Mouse (Mus musculus) lung, embryonic 15.5 days (tissue): ENCODE results near the gene D2hgdh. TPM values are rescaled to one million over a fixed set of nuclear protein-coding genes. Genes with fewer than 3 reads are reported as not detected.
"Not testable (repeated sequence)": the region's sequence is repeated elsewhere in the genome, so short reads cannot be mapped to it uniquely, and the experiment has no call there.

Source experiments
- ATAC-seq: fragments of 200-750 bp; cut with Nextera tagmentation; 2 replicates; pipeline ENCODE4 v1.8.0; 2017; ENCODE audit warnings: moderate number of reproducible peaks, borderline replicate concordance; ENCODE audit not compliant: low FRiP score, low TSS enrichment; ENCODE audit errors: extremely low read depth
- H3K27ac ChIP-seq: fragments of 300-500 bp; sonication (generic); 2 replicates; pipeline ENCODE4 v1.5.1; 2015; ENCODE audit warnings: moderate library complexity, mild to moderate bottlenecking, inconsistent platforms
- H3K27me3 ChIP-seq: fragments of 300-500 bp; sonication (generic); 2 replicates; pipeline ENCODE4 v1.6.1; 2015; ENCODE audit warnings: inconsistent platforms
- H3K36me3 ChIP-seq: fragments of 300-500 bp; sonication (generic); 2 replicates; pipeline ENCODE4 v1.6.1; 2015; ENCODE audit warnings: inconsistent platforms
- H3K4me1 ChIP-seq: fragments of 300-500 bp; sonication (generic); 2 replicates; pipeline ENCODE4 v1.6.1; 2015; ENCODE audit warnings: inconsistent platforms
- H3K4me2 ChIP-seq: fragments of 300-500 bp; sonication (generic); 2 replicates; pipeline ENCODE4 v1.6.1; 2015; ENCODE audit warnings: inconsistent platforms, mild to moderate bottlenecking, moderate library complexity
- H3K4me3 ChIP-seq: fragments of 300-500 bp; sonication (generic); 2 replicates; pipeline ENCODE4 v1.5.1; 2015; ENCODE audit warnings: mild to moderate bottlenecking, inconsistent platforms
- H3K9ac ChIP-seq: fragments of 300-500 bp; sonication (generic); 2 replicates; pipeline ENCODE4 v1.6.1; 2015; ENCODE audit warnings: inconsistent platforms
- H3K9me3 ChIP-seq: fragments of 300-500 bp; sonication (generic); 2 replicates; pipeline ENCODE4 v1.6.1; 2016; ENCODE audit warnings: inconsistent platforms
- WGBS: fragments of 180-500 bp; shearing (Covaris S2); methylation state at CpG from one replicate; pipeline ENCODE4 v1.1.7; 2015; 5-methylcytosine and 5-hydroxymethylcytosine counted together
- polyA plus RNA-seq: library from polyadenylated mRNA; unstranded; fragments of >200 nt; fragmentation: Nextera tagmentation; extraction: Ambion mirVana; gene quantifications from 2 replicates; pipeline ENCODE4 v1.2.1, GENCODE M21; 2015

D2hgdh gene
- polyA plus RNA-seq, 1 experiment from 2014 or later = 14.9 TPM

GRCm38 (mm10) chr1:93835211-93835610 lies 10.5 kb downstream of the D2hgdh start:
- Histone ChIP-seq H3K36me3 (0 out of 2 replicates have a peak, but pooled peaks cover 4% of the 10 kb centered on the region), H3K9me3 (no peaks in the 10 kb centered on the region), H3K4me1 (no peaks in the 10 kb centered on the region), H3K4me2 (no peak overlapping the region), H3K27me3 (no peaks in the 10 kb centered on the region), H3K9ac (no peak overlapping the region), H3K4me3 (no peak overlapping the region), H3K27ac (no peak overlapping the region)
- 90% methylated on average over 4 of the region's 4 CpGs for WGBS
- ATAC-seq = no peak

GRCm38 (mm10) chr1:93835876-93836531 lies 11.3 kb downstream of the D2hgdh start:
- WGBS = 87% methylated on average over 6 of the region's 6 CpGs
- Histone ChIP-seq H3K36me3 (0 out of 2 replicates have a peak, but pooled peaks cover 4% of the 10 kb centered on the region), H3K9me3 (no peaks in the 10 kb centered on the region), H3K27ac (no peak overlapping the region), H3K27me3 (no peaks in the 10 kb centered on the region), H3K4me1 (no peaks in the 10 kb centered on the region), H3K4me2 (no peak overlapping the region), H3K4me3 (no peak overlapping the region), H3K9ac (no peak overlapping the region)
- no peak for ATAC-seq

- Histone ChIP-seq H3K27ac (no peak overlapping the region), H3K27me3 (no peaks in the 10 kb centered on the region), H3K9me3 (no peaks in the 10 kb centered on the region), H3K9ac (no peak overlapping the region), H3K4me1 (no peaks in the 10 kb centered on the region), H3K36me3 (0 out of 2 replicates have a peak, but pooled peaks cover 4% of the 10 kb centered on the region), H3K4me2 (no peak overlapping the region), H3K4me3 (no peak overlapping the region)
- ATAC-seq = no peak
- WGBS = 83% methylated on average over 2 of the region's 2 CpGs
Observed at GRCm38 (mm10) chr1:93836532-93836913, 11.8 kb downstream of the D2hgdh start.

GRCm38 (mm10) chr1:93837335-93837734 lies 12.6 kb downstream of the D2hgdh start:
- H3K36me3 ChIP-seq = 0 out of 2 replicates have a peak, but pooled peaks cover 4% of the 10 kb centered on the region
- H3K9ac ChIP-seq = no peak overlapping the region
- H3K4me1 ChIP-seq = no peaks in the 10 kb centered on the region
- no peaks in the 10 kb centered on the region for H3K9me3 ChIP-seq
- 92% methylated on average over 8 of the region's 8 CpGs for WGBS
- no peak overlapping the region for H3K4me2 ChIP-seq
- no peak overlapping the region for H3K4me3 ChIP-seq
- no peak overlapping the region for H3K27ac ChIP-seq
- H3K27me3 ChIP-seq = no peaks in the 10 kb centered on the region
- no peak for ATAC-seq

GRCm38 (mm10) chr1:93838569-93838968 lies 13.9 kb downstream of the D2hgdh start:
- 80% methylated on average over 8 of the region's 8 CpGs for WGBS
- H3K4me2 ChIP-seq, ATAC-seq: not testable (repeated sequence)

GRCm38 (mm10) chr1:93845766-93846366 lies 21.2 kb downstream of the D2hgdh start:
- WGBS = 64% methylated on average over 3 of the region's 3 CpGs
- not testable (repeated sequence) for H3K27ac ChIP-seq, H3K4me2 ChIP-seq, H3K4me1 ChIP-seq, H3K27me3 ChIP-seq, H3K4me3 ChIP-seq, H3K36me3 ChIP-seq, H3K9me3 ChIP-seq, H3K9ac ChIP-seq
- ATAC-seq = peak; percentile 59; the same call in 1 of the 2 replicates

More at GRCm38 (mm10) chr1:93838569-93838968, 13.9 kb downstream of the D2hgdh start:
- H3K9me3 ChIP-seq, H3K27ac ChIP-seq, H3K4me3 ChIP-seq, H3K9ac ChIP-seq, H3K27me3 ChIP-seq, H3K4me1 ChIP-seq, H3K36me3 ChIP-seq: not testable (repeated sequence)

- H3K27me3 ChIP-seq, ATAC-seq, H3K9ac ChIP-seq, H3K4me1 ChIP-seq, H3K27ac ChIP-seq, H3K4me2 ChIP-seq, H3K4me3 ChIP-seq, H3K9me3 ChIP-seq, H3K36me3 ChIP-seq: not testable (repeated sequence)
- WGBS = 94% methylated on average over 4 of the region's 4 CpGs
Observed at GRCm38 (mm10) chr1:93855790-93856189, 31.1 kb downstream of the D2hgdh start.

- no peaks in the 10 kb centered on the region for H3K27me3 ChIP-seq
- ATAC-seq = peak; percentile 15; the same call in 1 of the 2 replicates
- H3K27ac ChIP-seq = no peak overlapping the region
- no peak overlapping the region for H3K4me2 ChIP-seq
- H3K9ac ChIP-seq = no peak overlapping the region
- WGBS = 38% methylated on average over 6 of the region's 6 CpGs
- no peaks in the 10 kb centered on the region for H3K36me3 ChIP-seq
- H3K9me3 ChIP-seq = no peaks in the 10 kb centered on the region
- H3K4me3 ChIP-seq = no peak overlapping the region
- H3K4me1 ChIP-seq = 0 out of 2 replicates have a peak, but pooled peaks cover 2% of the 10 kb centered on the region
Observed at GRCm38 (mm10) chr1:93857370-93857769, 32.7 kb downstream of the D2hgdh start.

- no peaks in the 10 kb centered on the region for H3K27me3 ChIP-seq
- H3K9me3 ChIP-seq = no peaks in the 10 kb centered on the region
- H3K4me1 ChIP-seq = 0 out of 2 replicates have a peak, but pooled peaks cover 2% of the 10 kb centered on the region
- 43% methylated on average over 3 of the region's 3 CpGs for WGBS
- no peak overlapping the region for H3K9ac ChIP-seq
- H3K36me3 ChIP-seq = no peaks in the 10 kb centered on the region
- H3K27ac ChIP-seq = no peak overlapping the region
- H3K4me2 ChIP-seq = no peak overlapping the region
- H3K4me3 ChIP-seq = no peak overlapping the region
- no peak for ATAC-seq
Observed at GRCm38 (mm10) chr1:93857991-93858390, 33.3 kb downstream of the D2hgdh start.

GRCm38 (mm10) chr1:93859619-93860018 lies 34.9 kb downstream of the D2hgdh start:
- Histone ChIP-seq H3K9ac (no peak overlapping the region), H3K27me3 (no peaks in the 10 kb centered on the region), H3K4me2 (no peak overlapping the region), H3K4me3 (no peak overlapping the region), H3K4me1 (0 out of 2 replicates have a peak, but pooled peaks cover 2% of the 10 kb centered on the region), H3K9me3 (no peaks in the 10 kb centered on the region), H3K27ac (no peak overlapping the region), H3K36me3 (no peaks in the 10 kb centered on the region)
- no peak for ATAC-seq

GRCm38 (mm10) chr1:93861048-93861447 lies 36.3 kb downstream of the D2hgdh start, which contains the start of gene Gal3st2:
TSS of gene Gal3st2 (plus strand) at chr1:93861306.
- not testable (repeated sequence) for H3K4me1 ChIP-seq, H3K27me3 ChIP-seq, H3K4me2 ChIP-seq, H3K9ac ChIP-seq, H3K36me3 ChIP-seq, H3K4me3 ChIP-seq, H3K9me3 ChIP-seq, H3K27ac ChIP-seq
- ATAC-seq = peak; percentile 19; the same call in 1 of the 2 replicates
- 28% methylated on average over 2 of the region's 2 CpGs for WGBS

GRCm38 (mm10) chr1:93871594-93872105 lies 46.9 kb downstream of the D2hgdh start:
- not testable (repeated sequence) for H3K9me3 ChIP-seq, H3K9ac ChIP-seq, H3K4me3 ChIP-seq, H3K36me3 ChIP-seq, ATAC-seq, H3K4me1 ChIP-seq, H3K27me3 ChIP-seq, H3K4me2 ChIP-seq, H3K27ac ChIP-seq
- 23% methylated on average over 1 of the region's 1 CpGs for WGBS
